Comparison of ENCODE assay signal across 8 mouse cellular contexts in the genomic region with DNA sequence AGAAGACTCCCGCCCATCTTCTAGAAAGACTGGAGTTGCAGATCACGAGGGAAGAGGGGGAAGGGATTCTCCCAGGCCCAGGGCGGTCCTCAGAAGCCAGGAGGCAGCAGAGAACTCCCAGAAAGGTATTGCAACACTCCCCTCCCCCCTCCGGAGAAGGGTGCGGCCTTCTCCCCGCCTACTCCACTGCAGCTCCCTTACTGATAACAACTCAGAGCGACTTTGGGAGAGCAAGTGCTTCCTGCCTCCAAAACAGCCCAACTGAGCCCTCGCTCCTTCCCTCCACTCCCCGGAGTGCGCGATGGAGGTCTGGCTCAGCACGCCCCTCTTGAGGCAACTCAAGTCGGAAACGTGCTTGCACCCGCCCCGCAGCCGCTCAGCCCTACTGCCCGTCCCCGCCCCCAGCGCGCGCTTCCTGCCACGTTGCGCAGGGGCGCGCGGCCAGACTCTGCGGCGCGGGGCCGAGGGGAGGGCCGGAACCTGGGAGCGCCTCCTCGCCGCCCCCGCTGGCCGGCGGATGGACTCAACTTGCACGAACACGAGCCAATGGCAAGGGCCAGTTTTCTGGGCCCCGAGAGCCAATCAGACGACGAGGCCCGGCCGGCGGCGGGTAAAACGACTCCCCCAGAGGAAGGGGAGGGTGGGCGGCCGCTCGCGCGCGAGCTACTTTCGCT. TPM values are rescaled to one million over a fixed set of nuclear protein-coding genes. Genes with fewer than 3 reads are reported as not detected.
DNase-seq lines count a peak whose midpoint lies in the region; ATAC-seq and TF ChIP-seq lines count a peak whose summit lies in the region.

No protein-coding gene starts in this region.

- H3K4me1 ChIP-seq in cerebellum, adult 2 months (ENCODE audit: control insufficient read depth, insufficient read depth, low read length), result no peaks in the 10 kb centered on the region; the same call in 1 of the 2 replicates
- H3K4me1 ChIP-seq in lung, embryonic 16.5 days (replicated peaks; ENCODE audit: control insufficient read depth, insufficient read depth, low read length), result peaks cover 21% of the 10 kb centered on the region

- peak overlapping the region; percentile 68 for H3K4me2 ChIP-seq in lung, embryonic 16.5 days (ENCODE audit: low read depth, low read length)

- no peaks in the 10 kb centered on the region for H3K9me3 ChIP-seq in lung, embryonic 16.5 days (ENCODE audit: control insufficient read depth, low read length)

- TF ChIP-seq CTCF in cerebellum, adult 2 months (IDR thresholded peaks at IDR 0.05; ENCODE audit: borderline replicate concordance, insufficient read depth, low read depth, low read length), result peak; percentile 29; the same call in 1 of the 2 replicates

- H3K27me3 ChIP-seq in cerebellum, adult 2 months (ENCODE audit: control insufficient read depth, insufficient read depth, low read length), result no peaks in the 10 kb centered on the region
- H3K27me3 ChIP-seq in lung, embryonic 16.5 days (ENCODE audit: control insufficient read depth, insufficient read depth, low read depth, low read length), result no peaks in the 10 kb centered on the region

- peak; percentile 96 for DNase-seq in MEL-GATA-1-ER (ENCODE audit: extremely low read depth, low read depth)
- DNase-seq in cerebellum, adult 2 months, result peak; percentile 93 to 97
- peak; percentile 97 for DNase-seq in forelimb bud, embryonic 11.5 days (ENCODE audit: low read depth, low spot score)
- peak; percentile 67 for DNase-seq in layer of hippocampus, adult 9-10 months (ENCODE audit: low spot score)
- peak; percentile 97 for DNase-seq in ovary, postnatal 36 days (ENCODE audit: low spot score)
- peak; percentile 89 for DNase-seq in thymus, postnatal 25 days

- TF ChIP-seq POLR2A in cerebellum, adult 2 months (IDR thresholded peaks at IDR 0.05; ENCODE audit: borderline replicate concordance, insufficient read depth, low read length), result 0 out of 2 replicates have a peak, but pooled peaks have one; percentile 22

- H3K4me3 ChIP-seq in cerebellum, adult 2 months (replicated peaks; ENCODE audit: insufficient read depth, low read depth, low read length), result peak overlapping the region; percentile 86
- H3K4me3 ChIP-seq in lung, embryonic 16.5 days (ENCODE audit: low read length), result peak overlapping the region; percentile 86

- H3K9ac ChIP-seq in lung, embryonic 16.5 days (ENCODE audit: low read length), result peak overlapping the region; percentile 100

- under 1% methylated on average over 55 of the region's 55 CpGs for WGBS in cerebellum, adult 2 months
- under 1% methylated on average over 51 of the region's 55 CpGs for WGBS in lung, embryonic 16.5 days

- 0 out of 2 replicates have a peak overlapping the region, but pooled peaks have one; percentile 12 for H3K27ac ChIP-seq in cerebellum, adult 2 months (ENCODE audit: insufficient read depth, low read length)
- H3K27ac ChIP-seq in lung, embryonic 16.5 days (ENCODE audit: low read length), result peak overlapping the region; percentile 100

- peak; percentile 58 to 62 for ATAC-seq in hematopoietic stem cell, adult 5-6 weeks (replicated peaks in 1 of 2; ENCODE audit: insufficient read depth in 1 of 2, low FRiP score in 2 of 2, low TSS enrichment in 1 of 2, low read depth in 1 of 2, poor library complexity in 2 of 2, severe bottlenecking in 2 of 2)
- peak; percentile 88 for ATAC-seq in lung, embryonic 16.5 days (ENCODE audit: low read depth)

- H3K36me3 ChIP-seq in lung, embryonic 16.5 days (ENCODE audit: control insufficient read depth, insufficient read depth, low read length), result no peaks in the 10 kb centered on the region

RNA-seq across cellular contexts. Expression of a gene that starts 1.0 kb away (rescaled TPM):
- polyA plus RNA-seq in cerebellum, adult 2 months (2012; rRNA removed), result 58.9 and 64.2 TPM in 2 replicates
- 69.7 and 82.5 TPM in 2 replicates for total RNA-seq in hematopoietic stem cell, adult 5-6 weeks (2017)
- 72.1 and 75.6 TPM in 2 replicates for polyA plus RNA-seq in lung, embryonic 16.5 days (2015; fragmentation: Nextera tagmentation; extraction: Ambion mirVana)

RNA-seq across cellular contexts. Expression of a gene that starts 30.1 kb away (rescaled TPM):
- 20.8 and 21.8 TPM in 2 replicates for polyA plus RNA-seq in cerebellum, adult 2 months (2012; rRNA removed)
- 75.1 and 89.8 TPM in 2 replicates for total RNA-seq in hematopoietic stem cell, adult 5-6 weeks (2017)
- 43.7 TPM in 2 replicates for polyA plus RNA-seq in lung, embryonic 16.5 days (2015; fragmentation: Nextera tagmentation; extraction: Ambion mirVana)

Comparison
In these comparisons a context has a peak if more than half of its experiments do, and no peak if none do; other contexts are left out.
1. Peak in every context shown above with its lines: DNase-seq, ATAC-seq, H3K4me3 ChIP-seq and H3K27ac ChIP-seq.